Mouse (Mus musculus) liver, embryonic 14.5 days (tissue): ENCODE data around the gene Fam214a.

ENCODE experiments used
- CTCF ChIP-seq: IDR thresholded peaks from 2 replicates; pipeline ENCODE4 v1.5.1; 2016; ENCODE audit warnings: antibody characterized with exemption, low read depth, control low read depth
- EP300 ChIP-seq: IDR thresholded peaks from 2 replicates; pipeline ENCODE4 v1.6.1; 2016; ENCODE audit warnings: antibody characterized with exemption, low read depth

- no peak for TF ChIP-seq CTCF
- TF ChIP-seq EP300 = no peak
These were observed 48.3 kb downstream of the Fam214a start for GRCm38 (mm10) chr9:75001006-75001405.
